Mouse (Mus musculus) neutrophil, adult 83 days (primary cell): ENCODE data around the gene Gm20806. TPM values are rescaled to one million over a fixed set of nuclear protein-coding genes. Genes with fewer than 3 reads are reported as not detected.

ENCODE experiments used
- total RNA-seq, 2 experiments: library from RNA; stranded (reverse); gene quantifications; one replicate each; pipeline ENCODE4 v1.2.4; 2023

The Gm20806 gene
- not detected for total RNA-seq

GRCm38 (mm10) chrY:78837956-78838355 lies at the start of gene Gm20806:
Gm20806 (minus strand) TSS chrY:78838056.

